Mouse (Mus musculus) thymus, postnatal 36 days (tissue): ENCODE data around the gene Zfp128.
"Not testable (repeated sequence)": the region's sequence is repeated elsewhere in the genome, so short reads cannot be mapped to it uniquely, and the experiment has no call there.

ENCODE experiments used
- DNase-seq, 2 experiments: peaks; one replicate each; pipeline ENCODE4 v3.0.0; 2022; ENCODE audit warnings: mixed read lengths in 2 of 2

Zfp128 gene

GRCm38 (mm10) chr7:12922729-12923128 lies 41.8 kb downstream of the Zfp128 start:
- DNase-seq = no peak

GRCm38 (mm10) chr7:12926316-12926715 lies 45.3 kb downstream of the Zfp128 start:
- DNase-seq = no peak

- DNase-seq = no peak
Observed at GRCm38 (mm10) chr7:12927191-12927680, 46.3 kb downstream of the Zfp128 start, which contains the start of gene Rnf225. Gene Rnf225 (plus strand): TSS chr7:12927416.

- DNase-seq = no peak
Observed at GRCm38 (mm10) chr7:12927693-12928589, 47.0 kb downstream of the Zfp128 start.

- no peak for DNase-seq
Observed at GRCm38 (mm10) chr7:12933615-12934140, 52.7 kb downstream of the Zfp128 start.

- no peak for DNase-seq
Observed at GRCm38 (mm10) chr7:12934808-12935207, 53.8 kb downstream of the Zfp128 start.

- not testable (repeated sequence) for DNase-seq
Observed at GRCm38 (mm10) chr7:12937254-12937803, 56.4 kb downstream of the Zfp128 start.

- no peak for DNase-seq
Observed at GRCm38 (mm10) chr7:12940599-12940998, 59.6 kb downstream of the Zfp128 start.
